Mouse (Mus musculus): ENCODE results near the gene Caskin1. TPM values are rescaled to one million over a fixed set of nuclear protein-coding genes. Genes with fewer than 3 reads are reported as not detected.
A peak's percentile ranks its signal among the peaks of the same experiment; 100 is the strongest.

The Caskin1 gene
- polyA plus RNA-seq, 1 experiment from 2014 or later, result 32.8 TPM

- no peak overlapping the region for H3K4me2 ChIP-seq
- peaks cover 19% of the 10 kb centered on the region for H3K4me1 ChIP-seq (replicated peaks)
- H3K27ac ChIP-seq, result no peak overlapping the region
- no peak overlapping the region for H3K9ac ChIP-seq
- no peaks in the 10 kb centered on the region for H3K27me3 ChIP-seq
- WGBS, result 80% methylated on average over 12 of the region's 12 CpGs
- no peaks in the 10 kb centered on the region for H3K9me3 ChIP-seq
- H3K4me3 ChIP-seq, result no peak overlapping the region
- no peak for ATAC-seq (ENCODE audit: low FRiP score)
- H3K36me3 ChIP-seq, result peaks cover 97% of the 10 kb centered on the region
Observed at GRCm38 (mm10) chr17:24507806-24508460, 19.5 kb downstream of the Caskin1 start.

DNA sequence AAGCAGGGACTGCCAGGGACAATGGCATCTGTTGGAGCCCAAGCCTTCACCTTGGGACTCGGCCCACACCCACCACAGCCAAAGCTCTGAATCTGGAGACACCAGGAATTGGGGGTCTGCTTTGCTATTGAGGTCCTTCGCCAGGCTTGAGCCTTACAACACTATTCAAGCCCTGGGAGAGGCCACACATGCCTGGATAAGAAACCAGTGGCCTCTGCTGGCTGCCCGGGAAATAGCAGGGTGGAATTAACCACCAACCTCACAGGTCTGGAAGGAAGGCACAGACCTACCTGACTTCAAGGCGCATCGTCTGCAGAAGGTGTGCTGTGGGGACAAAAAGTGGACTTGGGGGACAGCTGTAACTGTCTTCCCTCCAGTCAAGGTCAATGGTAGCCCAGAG, 25.2 kb downstream of the Caskin1 start:
- H3K27ac ChIP-seq, result no peak overlapping the region
- peak; percentile 49; the same call in 1 of the 2 replicates for ATAC-seq (ENCODE audit: low FRiP score)
- 57% methylated on average over 5 of the region's 5 CpGs for WGBS
- no peak overlapping the region for H3K4me2 ChIP-seq
- no peak overlapping the region for H3K4me3 ChIP-seq
- 0 out of 2 replicates have a peak, but pooled peaks cover 3% of the 10 kb centered on the region for H3K4me1 ChIP-seq (replicated peaks)
- no peaks in the 10 kb centered on the region for H3K9me3 ChIP-seq
- H3K9ac ChIP-seq, result 0 out of 2 replicates have a peak overlapping the region, but pooled peaks have one; percentile 9
- H3K27me3 ChIP-seq, result no peaks in the 10 kb centered on the region
- H3K36me3 ChIP-seq, result peaks cover 92% of the 10 kb centered on the region

DNA sequence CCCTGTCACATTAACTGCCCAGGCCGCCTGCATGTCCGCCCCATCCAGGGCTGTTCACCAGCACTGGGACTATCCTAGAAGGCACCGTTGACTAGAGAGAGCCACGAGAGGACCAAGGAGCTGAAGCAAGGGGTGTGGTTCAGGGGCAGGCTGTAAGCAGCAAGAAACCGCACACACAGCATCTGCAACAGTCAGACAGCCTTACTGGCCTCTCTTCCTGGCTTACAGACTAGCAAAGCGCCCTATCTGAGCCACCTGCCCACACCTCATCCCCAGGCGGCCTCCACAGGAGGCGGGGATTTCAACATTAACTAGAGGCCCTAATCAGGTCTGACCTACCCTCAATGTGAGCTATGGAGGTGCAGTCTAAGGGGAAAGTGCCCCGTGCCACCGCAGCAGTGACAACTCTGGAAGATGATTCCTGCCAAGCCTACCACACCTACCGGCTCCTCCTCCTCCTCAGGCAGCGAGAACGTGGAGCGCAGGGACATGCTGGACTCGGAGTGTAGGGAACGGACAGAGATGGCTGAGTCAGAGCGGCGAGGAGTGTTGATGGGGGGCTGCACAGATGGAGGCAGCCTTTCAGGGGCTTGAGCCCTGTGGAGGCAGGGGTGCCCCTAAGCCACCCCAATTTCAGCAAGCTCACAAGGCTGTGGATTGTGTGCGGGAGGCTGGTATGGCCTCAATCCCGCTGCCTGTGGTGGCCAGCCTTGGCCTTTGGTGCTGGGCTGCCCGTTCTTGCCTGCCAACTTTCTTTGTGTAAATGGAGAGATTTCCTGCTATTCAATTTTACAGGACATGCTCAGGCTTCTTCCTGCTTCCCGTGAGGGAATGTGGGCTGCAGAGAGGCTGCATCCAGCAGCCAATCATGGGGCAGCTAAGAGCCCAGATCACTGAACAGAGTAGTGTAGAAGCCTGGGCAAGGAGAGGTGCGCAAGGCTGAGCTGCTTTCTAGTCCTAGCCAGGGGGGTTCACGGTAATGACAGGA, 26.2 kb downstream of the Caskin1 start:
- Histone ChIP-seq H3K4me3 (no peak overlapping the region), H3K9me3 (no peaks in the 10 kb centered on the region), H3K4me2 (no peak overlapping the region), H3K27me3 (no peaks in the 10 kb centered on the region), H3K9ac (0 out of 2 replicates have a peak overlapping the region, but pooled peaks have one; percentile 9), H3K36me3 (peaks cover 88% of the 10 kb centered on the region), H3K4me1 (replicated peaks) (0 out of 2 replicates have a peak, but pooled peaks cover 3% of the 10 kb centered on the region), H3K27ac (no peak overlapping the region; the same call in 1 of the 2 replicates)
- 89% methylated on average over 24 of the region's 24 CpGs for WGBS
- no peak; the same call in 1 of the 2 replicates for ATAC-seq (ENCODE audit: low FRiP score)

DNA sequence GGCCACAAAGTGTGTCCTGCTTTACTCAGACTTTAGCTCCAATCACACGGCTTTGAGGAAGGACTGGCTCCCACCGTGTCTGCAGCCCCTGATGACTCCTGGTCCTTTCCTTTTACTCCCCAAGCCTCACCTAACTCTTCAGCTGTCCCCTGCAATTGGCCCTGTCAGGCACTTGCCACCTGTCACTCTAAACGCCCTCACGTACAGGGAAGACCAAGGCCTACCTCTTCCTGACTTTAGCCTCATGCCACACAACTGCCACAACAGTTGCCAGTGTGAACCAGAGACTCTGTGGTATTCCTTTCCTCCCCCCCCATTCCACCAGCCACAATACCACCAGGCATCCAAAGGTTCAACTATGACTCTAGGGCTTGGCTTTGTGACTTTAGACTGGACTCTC, 32.0 kb downstream of the Caskin1 start:
- 92% methylated on average over 4 of the region's 4 CpGs for WGBS
- no peak overlapping the region for H3K9ac ChIP-seq

GRCm38 (mm10) chr17:24524734-24525133, 36.3 kb downstream of the Caskin1 start:
- peaks cover 21% of the 10 kb centered on the region for H3K36me3 ChIP-seq
- no peak for ATAC-seq (ENCODE audit: low FRiP score)
- peaks cover 39% of the 10 kb centered on the region for H3K4me1 ChIP-seq (replicated peaks)
- no peak overlapping the region for H3K27ac ChIP-seq
- no peaks in the 10 kb centered on the region for H3K9me3 ChIP-seq
- peak overlapping the region; percentile 46; the same call in 1 of the 2 replicates for H3K9ac ChIP-seq
- no peak overlapping the region for H3K4me2 ChIP-seq
- WGBS, result 77% methylated on average over 2 of the region's 2 CpGs
- no peaks in the 10 kb centered on the region for H3K27me3 ChIP-seq
- H3K4me3 ChIP-seq, result no peak overlapping the region

More for the DNA sequence above, 32.0 kb downstream of the Caskin1 start:
- Histone ChIP-seq H3K27me3 (no peaks in the 10 kb centered on the region), H3K4me1 (replicated peaks) (peaks cover 10% of the 10 kb centered on the region; the same call in 1 of the 2 replicates), H3K4me2 (no peak overlapping the region), H3K9me3 (no peaks in the 10 kb centered on the region), H3K27ac (no peak overlapping the region), H3K36me3 (peaks cover 56% of the 10 kb centered on the region), H3K4me3 (no peak overlapping the region)
- ATAC-seq (ENCODE audit: low FRiP score), result no peak

- Histone ChIP-seq H3K4me1 (replicated peaks) (peaks cover 64% of the 10 kb centered on the region), H3K36me3 (peaks cover 22% of the 10 kb centered on the region), H3K9me3 (no peaks in the 10 kb centered on the region), H3K27me3 (peaks cover 4% of the 10 kb centered on the region; the same call in 1 of the 2 replicates), H3K4me2 (peak overlapping the region; percentile 75), H3K27ac (peak overlapping the region; percentile 86), H3K9ac (peak overlapping the region; percentile 85), H3K4me3 (peak overlapping the region; percentile 64)
- no peak; the same call in 1 of the 2 replicates for ATAC-seq (ENCODE audit: low FRiP score)
- under 1% methylated on average over 16 of the region's 19 CpGs for WGBS
Observed at GRCm38 (mm10) chr17:24527315-24527714, 38.9 kb downstream of the Caskin1 start.

DNA sequence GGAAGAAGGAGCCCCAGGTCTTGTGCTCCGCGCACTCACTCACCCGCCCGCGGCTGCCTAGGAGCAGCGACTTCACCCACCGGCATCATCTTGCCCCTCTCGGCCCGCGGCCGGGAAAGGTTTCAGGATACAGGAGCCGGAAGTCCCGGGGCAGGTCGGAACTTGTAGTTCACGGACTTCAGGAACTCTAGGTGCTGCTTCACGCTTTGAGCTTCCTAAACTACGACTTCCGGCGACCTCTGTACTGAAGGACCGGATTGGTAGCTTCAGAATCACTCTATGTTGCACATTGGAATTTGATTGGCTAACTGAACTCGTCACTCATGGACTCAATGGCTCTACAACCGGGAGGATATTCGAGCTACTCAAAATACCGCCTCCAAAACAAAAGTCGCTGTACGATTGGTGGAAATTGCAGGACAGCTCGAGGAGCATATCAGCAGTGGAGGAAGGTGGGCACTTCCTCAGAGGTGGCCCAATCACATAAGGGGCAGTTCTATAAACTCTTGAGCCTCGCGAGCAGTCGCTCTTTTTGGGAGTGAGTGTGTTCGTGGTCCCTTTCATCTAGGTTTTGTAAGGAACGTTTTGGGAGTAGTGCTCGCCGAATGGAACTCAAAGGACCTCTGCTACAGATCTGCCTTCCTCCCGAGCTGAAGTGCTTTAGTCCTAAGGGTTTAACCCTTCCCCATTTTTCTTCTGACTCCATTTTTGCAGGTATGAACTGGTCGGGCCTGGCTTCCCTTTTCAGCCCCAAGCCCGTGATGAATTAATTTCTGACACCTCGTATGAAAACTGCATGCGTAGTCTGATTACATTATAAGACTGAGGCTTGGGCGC, 39.5 kb downstream of the Caskin1 start, which contains the start of gene Traf7:
Gene Traf7 (minus strand): TSS at position 216 of the 837 bp plus-strand sequence.
- Histone ChIP-seq H3K4me3 (peak within 1 kb of the TSS; percentile 64), H3K4me1 (replicated peaks) (peaks cover 71% of the 10 kb centered on the region), H3K9ac (peak within 1 kb of the TSS; percentile 85), H3K27me3 (peaks cover 10% of the 10 kb centered on the region; the same call in 1 of the 2 replicates), H3K4me2 (peak within 1 kb of the TSS; percentile 83), H3K9me3 (no peaks in the 10 kb centered on the region), H3K36me3 (peaks cover 22% of the 10 kb centered on the region), H3K27ac (peak within 1 kb of the TSS; percentile 87)
- peak; percentile 97 for ATAC-seq (ENCODE audit: low FRiP score)
- under 1% methylated on average over 40 of the region's 40 CpGs for WGBS

GRCm38 (mm10) chr17:24528560-24528918, 40.1 kb downstream of the Caskin1 start:
- H3K27ac ChIP-seq, result peak overlapping the region; percentile 87
- 0% methylated on average over 8 of the region's 8 CpGs for WGBS
- ATAC-seq (ENCODE audit: low FRiP score), result no peak

DNA sequence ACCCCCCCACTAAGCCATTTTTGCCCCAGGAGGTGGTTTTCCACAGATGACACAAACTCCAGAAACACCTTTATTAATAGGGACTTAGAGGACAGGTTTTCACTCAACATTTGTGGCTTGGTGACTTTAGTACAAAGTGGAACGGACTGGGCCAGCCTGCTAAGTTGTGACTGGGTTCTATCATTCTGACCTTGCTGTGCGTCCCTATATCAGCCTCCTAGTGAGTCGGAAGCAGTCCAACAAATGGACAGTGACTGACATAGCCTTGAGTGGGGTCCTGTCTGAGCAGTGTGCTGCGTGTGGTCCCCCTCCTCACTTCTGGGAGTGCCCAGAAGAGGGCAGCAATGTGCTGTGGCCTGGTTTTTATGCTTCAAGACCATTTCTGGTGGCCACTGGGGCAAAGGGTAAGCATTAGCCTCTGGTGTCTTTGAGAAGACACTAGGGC, 40.6 kb downstream of the Caskin1 start:
- WGBS, result 4% methylated on average over 4 of the region's 4 CpGs
- Histone ChIP-seq H3K9ac (peak overlapping the region; percentile 83), H3K4me1 (replicated peaks) (peaks cover 78% of the 10 kb centered on the region), H3K9me3 (no peaks in the 10 kb centered on the region), H3K27ac (peak overlapping the region; percentile 87; the same call in 1 of the 2 replicates), H3K4me3 (peak overlapping the region; percentile 62), H3K36me3 (peaks cover 18% of the 10 kb centered on the region), H3K27me3 (peaks cover 11% of the 10 kb centered on the region; the same call in 1 of the 2 replicates), H3K4me2 (peak overlapping the region; percentile 83)
- ATAC-seq (ENCODE audit: low FRiP score), result no peak

More at GRCm38 (mm10) chr17:24528560-24528918, 40.1 kb downstream of the Caskin1 start:
- no peaks in the 10 kb centered on the region for H3K9me3 ChIP-seq
- peaks cover 77% of the 10 kb centered on the region for H3K4me1 ChIP-seq (replicated peaks)
- H3K4me3 ChIP-seq, result peak overlapping the region; percentile 62
- H3K36me3 ChIP-seq, result peaks cover 18% of the 10 kb centered on the region
- peak overlapping the region; percentile 83 for H3K9ac ChIP-seq
- peaks cover 11% of the 10 kb centered on the region; the same call in 1 of the 2 replicates for H3K27me3 ChIP-seq
- peak overlapping the region; percentile 83 for H3K4me2 ChIP-seq

- peaks cover 74% of the 10 kb centered on the region for H3K4me1 ChIP-seq (replicated peaks)
- peak overlapping the region; percentile 58 for H3K27ac ChIP-seq
- H3K9me3 ChIP-seq, result no peaks in the 10 kb centered on the region
- peaks cover 14% of the 10 kb centered on the region for H3K36me3 ChIP-seq
- H3K9ac ChIP-seq, result peak overlapping the region; percentile 83
- 19% methylated on average over 5 of the region's 5 CpGs for WGBS
- H3K4me2 ChIP-seq, result peak overlapping the region; percentile 83
- H3K27me3 ChIP-seq, result peaks cover 11% of the 10 kb centered on the region; the same call in 1 of the 2 replicates
- peak overlapping the region; percentile 62 for H3K4me3 ChIP-seq
- no peak for ATAC-seq (ENCODE audit: low FRiP score)
Observed at GRCm38 (mm10) chr17:24529883-24530282, 41.5 kb downstream of the Caskin1 start.

Measured in hindbrain, embryonic 13.5 days (tissue).